Mouse (Mus musculus) embryonic facial prominence, embryonic 15.5 days (tissue): Measurements from ENCODE around the gene Zfp273. TPM values are rescaled to one million over a fixed set of nuclear protein-coding genes. Genes with fewer than 3 reads are reported as not detected.

Source experiments
- ATAC-seq: fragments of 200-750 bp; cut with Nextera tagmentation; 2 replicates; pipeline ENCODE4 v1.8.0; 2017; ENCODE audit warnings: low read depth, moderate TSS enrichment; ENCODE audit not compliant: insufficient number of reproducible peaks, low FRiP score, low TSS enrichment
- H3K27ac ChIP-seq: fragments of 300-500 bp; sonication (generic); replicated peaks from 2 replicates; pipeline ENCODE4 v1.5.1; 2015; ENCODE audit warnings: mild to moderate bottlenecking, inconsistent platforms
- H3K27me3 ChIP-seq: fragments of 300-500 bp; sonication (generic); 2 replicates; pipeline ENCODE4 v1.6.1; 2015; ENCODE audit warnings: inconsistent platforms
- H3K36me3 ChIP-seq: fragments of 300-500 bp; sonication (generic); 2 replicates; pipeline ENCODE4 v1.6.1; 2015; ENCODE audit warnings: mild to moderate bottlenecking, inconsistent platforms
- H3K4me1 ChIP-seq: fragments of 300-500 bp; sonication (generic); 2 replicates; pipeline ENCODE4 v1.6.1; 2015; ENCODE audit warnings: inconsistent platforms
- H3K4me2 ChIP-seq: fragments of 300-500 bp; sonication (generic); replicated peaks from 2 replicates; pipeline ENCODE4 v1.6.1; 2015; ENCODE audit warnings: mild to moderate bottlenecking, inconsistent platforms
- H3K4me3 ChIP-seq: fragments of 300-500 bp; sonication (generic); replicated peaks from 2 replicates; pipeline ENCODE4 v1.5.1; 2015; ENCODE audit warnings: mild to moderate bottlenecking, inconsistent platforms
- H3K9ac ChIP-seq: fragments of 300-500 bp; sonication (generic); 2 replicates; pipeline ENCODE4 v1.6.1; 2015; ENCODE audit warnings: inconsistent platforms
- H3K9me3 ChIP-seq: fragments of 300-500 bp; sonication (generic); replicated peaks from 2 replicates; pipeline ENCODE4 v1.6.1; 2016; ENCODE audit warnings: inconsistent platforms
- WGBS: fragments of 180-500 bp; shearing (Covaris S2); methylation state at CpG from one replicate; pipeline ENCODE4 v1.1.7; 2015; 5-methylcytosine and 5-hydroxymethylcytosine counted together
- polyA plus RNA-seq: library from polyadenylated mRNA; unstranded; fragments of >200 nt; fragmentation: Nextera tagmentation; extraction: Ambion mirVana; gene quantifications from 2 replicates; pipeline ENCODE4 v1.2.1, GENCODE M21; 2015

Gene Zfp273
- polyA plus RNA-seq, 1 experiment from 2014 or later = 7.2 TPM

GRCm38 (mm10) chr13:67843775-67844118 is 30.2 kb downstream of the Zfp273 start:
- H3K9me3 ChIP-seq = no peaks in the 10 kb centered on the region
- WGBS = 37% methylated on average over 6 of the region's 6 CpGs
- peak overlapping the region; percentile 26; the same call in 1 of the 2 replicates for H3K9ac ChIP-seq
- no peak overlapping the region for H3K27ac ChIP-seq
- H3K4me1 ChIP-seq = peaks cover 5% of the 10 kb centered on the region; the same call in 1 of the 2 replicates
- no peaks in the 10 kb centered on the region for H3K36me3 ChIP-seq
- peak overlapping the region; percentile 38 for H3K4me3 ChIP-seq
- H3K27me3 ChIP-seq = no peaks in the 10 kb centered on the region
- H3K4me2 ChIP-seq = peak overlapping the region; percentile 52
- ATAC-seq = no peak

- H3K27me3 ChIP-seq = no peaks in the 10 kb centered on the region
- WGBS = under 1% methylated on average over 17 of the region's 19 CpGs
- H3K9me3 ChIP-seq = no peaks in the 10 kb centered on the region
- peak overlapping the region; percentile 38 for H3K4me3 ChIP-seq
- H3K9ac ChIP-seq = peak overlapping the region; percentile 26; the same call in 1 of the 2 replicates
- H3K4me1 ChIP-seq = peaks cover 5% of the 10 kb centered on the region; the same call in 1 of the 2 replicates
- ATAC-seq = peak; percentile 19
- no peaks in the 10 kb centered on the region for H3K36me3 ChIP-seq
- H3K4me2 ChIP-seq = peak overlapping the region; percentile 52
- H3K27ac ChIP-seq = no peak overlapping the region
These were observed 30.7 kb downstream of the Zfp273 start for GRCm38 (mm10) chr13:67844119-67844852.

- no peaks in the 10 kb centered on the region for H3K36me3 ChIP-seq
- H3K27ac ChIP-seq = no peak overlapping the region
- H3K27me3 ChIP-seq = no peaks in the 10 kb centered on the region
- H3K4me1 ChIP-seq = peaks cover 5% of the 10 kb centered on the region; the same call in 1 of the 2 replicates
- peak overlapping the region; percentile 52 for H3K4me2 ChIP-seq
- no peaks in the 10 kb centered on the region for H3K9me3 ChIP-seq
- peak overlapping the region; percentile 38 for H3K4me3 ChIP-seq
- H3K9ac ChIP-seq = no peak overlapping the region; the same call in 1 of the 2 replicates
- WGBS = 16% methylated on average over 8 of the region's 8 CpGs
- no peak for ATAC-seq
These were observed 31.3 kb downstream of the Zfp273 start for GRCm38 (mm10) chr13:67844853-67845194.

- no peaks in the 10 kb centered on the region for H3K36me3 ChIP-seq
- no peaks in the 10 kb centered on the region for H3K27me3 ChIP-seq
- H3K4me1 ChIP-seq = no peaks in the 10 kb centered on the region
- ATAC-seq = no peak
- H3K4me2 ChIP-seq = no peak overlapping the region
- H3K4me3 ChIP-seq = no peak overlapping the region
- 87% methylated on average over 3 of the region's 3 CpGs for WGBS
- no peak overlapping the region for H3K27ac ChIP-seq
- no peak overlapping the region for H3K9ac ChIP-seq
- no peaks in the 10 kb centered on the region for H3K9me3 ChIP-seq
These were observed 36.8 kb downstream of the Zfp273 start for GRCm38 (mm10) chr13:67850361-67850760.

GRCm38 (mm10) chr13:67853130-67853529 is 39.6 kb downstream of the Zfp273 start:
- WGBS = 70% methylated on average over 6 of the region's 6 CpGs
- Histone ChIP-seq H3K36me3 (no peaks in the 10 kb centered on the region), H3K9ac (no peak overlapping the region), H3K4me2 (no peak overlapping the region), H3K9me3 (no peaks in the 10 kb centered on the region), H3K4me3 (no peak overlapping the region), H3K27me3 (no peaks in the 10 kb centered on the region), H3K27ac (no peak overlapping the region), H3K4me1 (no peaks in the 10 kb centered on the region)
- no peak for ATAC-seq

GRCm38 (mm10) chr13:67853983-67854382 is 40.4 kb downstream of the Zfp273 start:
- no peak overlapping the region for H3K4me2 ChIP-seq
- no peaks in the 10 kb centered on the region for H3K36me3 ChIP-seq
- H3K9me3 ChIP-seq = no peaks in the 10 kb centered on the region
- no peak overlapping the region for H3K27ac ChIP-seq
- no peak overlapping the region for H3K9ac ChIP-seq
- no peak overlapping the region for H3K4me3 ChIP-seq
- no peak for ATAC-seq
- WGBS = 83% methylated on average over 2 of the region's 2 CpGs
- no peaks in the 10 kb centered on the region for H3K27me3 ChIP-seq
- H3K4me1 ChIP-seq = no peaks in the 10 kb centered on the region

GRCm38 (mm10) chr13:67857317-67857716 is 43.8 kb downstream of the Zfp273 start:
- WGBS = 29% methylated on average over 1 of the region's 1 CpGs
- ATAC-seq = no peak

GRCm38 (mm10) chr13:67862508-67862907 is 49.0 kb downstream of the Zfp273 start:
- no peak for ATAC-seq
- 77% methylated on average over 9 of the region's 9 CpGs for WGBS
- no peak overlapping the region for H3K4me2 ChIP-seq

More at GRCm38 (mm10) chr13:67857317-67857716, 43.8 kb downstream of the Zfp273 start:
- Histone ChIP-seq H3K4me3 (no peak overlapping the region), H3K4me2 (no peak overlapping the region), H3K27ac (no peak overlapping the region), H3K4me1 (no peaks in the 10 kb centered on the region), H3K36me3 (no peaks in the 10 kb centered on the region), H3K9me3 (no peaks in the 10 kb centered on the region), H3K9ac (no peak overlapping the region), H3K27me3 (no peaks in the 10 kb centered on the region)

GRCm38 (mm10) chr13:67863026-67863425 is 49.5 kb downstream of the Zfp273 start, which contains the start of gene BC048507:
TSS of gene BC048507 (plus strand) at chr13:67863326.
- H3K27ac ChIP-seq = no peak within 1 kb of the TSS
- H3K4me1 ChIP-seq = no peaks in the 10 kb centered on the region
- H3K27me3 ChIP-seq = no peaks in the 10 kb centered on the region
- no peak within 1 kb of the TSS for H3K4me2 ChIP-seq
- WGBS = 78% methylated on average over 11 of the region's 11 CpGs
- H3K9me3 ChIP-seq = no peaks in the 10 kb centered on the region
- H3K4me3 ChIP-seq = no peak within 1 kb of the TSS
- no peak for ATAC-seq
- H3K9ac ChIP-seq = no peak within 1 kb of the TSS
- no peaks in the 10 kb centered on the region for H3K36me3 ChIP-seq

More at GRCm38 (mm10) chr13:67862508-67862907, 49.0 kb downstream of the Zfp273 start:
- Histone ChIP-seq H3K4me3 (no peak overlapping the region), H3K9ac (no peak overlapping the region), H3K9me3 (no peaks in the 10 kb centered on the region), H3K36me3 (no peaks in the 10 kb centered on the region), H3K27ac (no peak overlapping the region), H3K27me3 (no peaks in the 10 kb centered on the region), H3K4me1 (no peaks in the 10 kb centered on the region)

- Histone ChIP-seq H3K9me3 (no peaks in the 10 kb centered on the region), H3K36me3 (no peaks in the 10 kb centered on the region), H3K9ac (no peak overlapping the region), H3K27me3 (no peaks in the 10 kb centered on the region), H3K4me1 (no peaks in the 10 kb centered on the region), H3K27ac (no peak overlapping the region), H3K4me2 (no peak overlapping the region), H3K4me3 (no peak overlapping the region)
- WGBS = 62% methylated on average over 5 of the region's 5 CpGs
- ATAC-seq = no peak
These were observed 51.3 kb downstream of the Zfp273 start for GRCm38 (mm10) chr13:67864764-67865350.

GRCm38 (mm10) chr13:67867899-67868298 is 54.4 kb downstream of the Zfp273 start:
- no peaks in the 10 kb centered on the region for H3K4me1 ChIP-seq
- WGBS = 31% methylated on average over 3 of the region's 3 CpGs
- no peak overlapping the region for H3K27ac ChIP-seq
- no peaks in the 10 kb centered on the region for H3K36me3 ChIP-seq
- H3K9me3 ChIP-seq = no peaks in the 10 kb centered on the region
- no peak overlapping the region for H3K4me3 ChIP-seq
- H3K9ac ChIP-seq = no peak overlapping the region
- no peak overlapping the region for H3K4me2 ChIP-seq
- no peaks in the 10 kb centered on the region for H3K27me3 ChIP-seq
- no peak for ATAC-seq
